Mouse (Mus musculus) hindbrain, postnatal 0 days (tissue): ENCODE results near the gene Vil1. TPM values are rescaled to one million over a fixed set of nuclear protein-coding genes. Genes with fewer than 3 reads are reported as not detected.

Experiments used
- ATAC-seq: fragments of 200-750 bp; cut with Nextera tagmentation; 2 replicates; pipeline ENCODE4 v1.8.0; 2017; ENCODE audit warnings: mild to moderate bottlenecking, moderate TSS enrichment, moderate library complexity
- DNase-seq: peaks from one replicate; pipeline ENCODE4 v3.0.0-alpha.2; 2015; ENCODE audit warnings: low spot score
- H3K27ac ChIP-seq: fragments of 300-500 bp; sonication (generic); 2 replicates; pipeline ENCODE4 v1.5.1; 2014; ENCODE audit warnings: mild to moderate bottlenecking
- H3K27me3 ChIP-seq: fragments of 300-500 bp; sonication (generic); 2 replicates; pipeline ENCODE4 v1.6.1; 2014; ENCODE audit warnings: low read length, mixed read lengths; ENCODE audit not compliant: insufficient read depth
- H3K36me3 ChIP-seq: fragments of 300-500 bp; sonication (generic); 2 replicates; pipeline ENCODE4 v1.6.1; 2014; ENCODE audit warnings: low read length, mixed read lengths; ENCODE audit not compliant: insufficient read depth
- H3K4me1 ChIP-seq: fragments of 300-500 bp; sonication (generic); 2 replicates; pipeline ENCODE4 v1.6.1; 2014; ENCODE audit warnings: antibody characterized with exemption, low read length, mixed read lengths; ENCODE audit not compliant: insufficient read depth
- H3K4me2 ChIP-seq: fragments of 300-500 bp; sonication (generic); 2 replicates; pipeline ENCODE4 v1.6.1; 2014; ENCODE audit warnings: low read depth, mild to moderate bottlenecking, low read length, moderate library complexity, mixed read lengths
- H3K4me3 ChIP-seq: fragments of 300-500 bp; sonication (generic); 2 replicates; pipeline ENCODE4 v1.5.1; 2014; ENCODE audit warnings: low read length
- H3K9ac ChIP-seq: fragments of 300-500 bp; sonication (generic); replicated peaks from 2 replicates; pipeline ENCODE4 v1.6.1; 2014; ENCODE audit warnings: mild to moderate bottlenecking, low read length, moderate library complexity, mixed read lengths
- H3K9me3 ChIP-seq: fragments of 300-500 bp; sonication (generic); 2 replicates; pipeline ENCODE4 v1.6.1; 2016; ENCODE audit warnings: low read length, mixed read lengths
- CTCF ChIP-seq: IDR thresholded peaks from 2 replicates; pipeline ENCODE4 v1.5.1; 2016; ENCODE audit warnings: antibody characterized with exemption, control low read depth, low read depth
- WGBS: fragments of 180-500 bp; shearing (Covaris S2); extraction: QIAGEN DNeasy Blood & Tissue Kit; methylation state at CpG from one replicate; pipeline ENCODE4 v1.1.7; 2014; 5-methylcytosine and 5-hydroxymethylcytosine counted together
- polyA plus RNA-seq: library from polyadenylated mRNA; unstranded; fragments of >200 nt; fragmentation: Nextera tagmentation; extraction: Ambion mirVana; gene quantifications from 2 replicates; pipeline ENCODE4 v1.2.1, GENCODE M21; 2015
- total RNA-seq: library from RNA; depleted of rRNA; stranded (reverse); fragments of >200 nt; gene quantifications from 2 replicates; pipeline ENCODE4 v1.2.3, GENCODE M21; 2014

Gene Vil1
- total and polyA plus RNA-seq, 2 experiments from 2014 or later, result 0.14 to 0.26 TPM

DNA sequence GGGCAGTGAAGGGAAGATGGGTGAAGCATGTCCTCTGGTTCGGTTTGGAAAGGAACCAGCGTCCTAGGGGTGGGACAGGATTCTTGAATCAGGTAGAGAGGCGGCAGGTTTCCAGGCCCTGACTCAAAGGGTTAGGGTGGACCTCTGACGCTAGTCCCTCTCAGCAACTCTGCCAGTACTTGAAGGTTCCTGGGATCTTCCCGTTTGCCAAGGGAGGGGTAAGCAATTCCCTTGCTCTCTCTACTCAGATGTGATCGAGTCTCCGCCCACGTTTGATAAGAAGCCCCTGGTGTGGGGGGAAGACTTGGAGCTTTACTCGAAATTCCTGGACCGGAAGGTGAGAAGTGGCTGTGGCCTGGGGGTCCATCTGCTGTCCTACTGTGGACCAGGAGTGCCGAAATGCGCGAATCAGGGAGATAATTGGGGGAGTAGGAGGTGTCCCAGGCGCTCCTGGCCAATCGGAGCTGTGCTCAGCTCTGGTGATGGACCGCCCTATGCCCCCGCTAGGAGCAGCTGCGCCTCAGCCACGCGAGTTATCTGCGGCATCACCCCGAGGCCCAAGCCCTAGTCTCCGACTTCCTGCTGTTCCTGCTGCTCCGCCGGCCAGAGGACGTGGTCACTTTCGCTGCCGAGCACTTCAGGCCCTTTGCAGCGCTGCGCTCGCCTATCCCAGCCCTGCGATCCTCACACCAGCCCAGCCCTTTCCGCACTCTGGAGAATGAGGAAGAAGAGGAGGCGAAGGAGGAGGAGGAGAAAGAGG lies 41.1 kb upstream of the Vil1 start:
- H3K27me3 ChIP-seq, result no peaks in the 10 kb centered on the region
- peak; percentile 63 for DNase-seq
- H3K36me3 ChIP-seq, result no peaks in the 10 kb centered on the region
- H3K4me2 ChIP-seq, result peak overlapping the region; percentile 59
- peak overlapping the region; percentile 23; the same call in 1 of the 2 replicates for H3K9ac ChIP-seq
- H3K27ac ChIP-seq, result no peak overlapping the region
- H3K4me1 ChIP-seq, result no peaks in the 10 kb centered on the region; the same call in 1 of the 2 replicates
- 23% methylated on average over 34 of the region's 34 CpGs for WGBS
- ATAC-seq, result peak; percentile 76; the same call in 1 of the 2 replicates
- peak overlapping the region; percentile 27 for H3K4me3 ChIP-seq
- TF ChIP-seq CTCF, result 0 out of 2 replicates have a peak, but pooled peaks have one; percentile 15
- no peaks in the 10 kb centered on the region for H3K9me3 ChIP-seq

DNA sequence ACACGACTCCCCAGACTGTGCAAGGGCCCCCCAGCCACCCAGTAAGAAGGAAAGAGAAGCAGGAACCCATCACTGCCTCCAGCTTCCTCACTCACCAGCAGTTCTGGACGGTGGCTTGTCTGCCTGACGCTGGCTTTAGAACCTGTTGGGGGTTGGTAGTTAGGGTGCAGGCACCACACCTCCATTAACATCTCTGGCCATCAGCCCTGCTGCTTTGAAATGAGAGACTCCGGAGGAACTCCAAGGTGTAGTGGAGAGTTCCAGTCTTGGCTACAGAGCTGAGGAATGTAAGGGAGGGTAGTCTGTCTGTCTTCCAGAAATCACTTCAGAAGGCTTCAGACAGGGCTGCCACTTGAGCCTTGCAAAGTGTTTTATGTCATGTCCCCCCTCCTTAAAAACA lies 39.1 kb upstream of the Vil1 start:
- no peak for ATAC-seq
- TF ChIP-seq CTCF, result no peak
- WGBS, result 50% methylated on average over 4 of the region's 4 CpGs
- Histone ChIP-seq H3K4me3 (no peak overlapping the region), H3K27me3 (no peaks in the 10 kb centered on the region), H3K4me1 (no peaks in the 10 kb centered on the region; the same call in 1 of the 2 replicates), H3K9ac (no peak overlapping the region), H3K27ac (no peak overlapping the region), H3K4me2 (no peak overlapping the region), H3K9me3 (no peaks in the 10 kb centered on the region), H3K36me3 (no peaks in the 10 kb centered on the region)
- no peak for DNase-seq

DNA sequence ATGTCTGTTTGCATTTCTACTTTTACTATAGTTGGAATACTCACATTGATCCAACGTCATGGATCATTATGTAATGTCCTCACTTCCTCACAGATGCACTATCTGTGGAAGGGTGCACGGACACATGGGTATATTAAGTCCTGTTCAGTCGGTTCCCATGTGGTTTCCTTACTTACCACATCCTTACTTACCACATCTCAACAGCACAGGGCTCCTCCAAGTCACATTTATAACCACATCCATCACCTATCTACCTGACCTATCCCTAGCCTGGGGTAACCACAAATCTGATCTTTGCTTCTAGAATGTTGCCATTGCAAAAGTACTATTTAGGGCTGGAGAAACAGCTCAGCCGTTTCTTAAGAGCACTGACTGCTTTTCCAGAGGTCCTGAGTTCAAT lies 35.8 kb upstream of the Vil1 start:
- Histone ChIP-seq H3K27me3 (no peaks in the 10 kb centered on the region), H3K9ac (no peak overlapping the region), H3K4me1 (no peaks in the 10 kb centered on the region; the same call in 1 of the 2 replicates), H3K27ac (no peak overlapping the region), H3K36me3 (no peaks in the 10 kb centered on the region), H3K4me2 (no peak overlapping the region), H3K4me3 (no peak overlapping the region), H3K9me3 (no peaks in the 10 kb centered on the region)
- DNase-seq, result no peak
- TF ChIP-seq CTCF, result no peak
- 82% methylated on average over 4 of the region's 4 CpGs for WGBS
- ATAC-seq, result no peak

DNA sequence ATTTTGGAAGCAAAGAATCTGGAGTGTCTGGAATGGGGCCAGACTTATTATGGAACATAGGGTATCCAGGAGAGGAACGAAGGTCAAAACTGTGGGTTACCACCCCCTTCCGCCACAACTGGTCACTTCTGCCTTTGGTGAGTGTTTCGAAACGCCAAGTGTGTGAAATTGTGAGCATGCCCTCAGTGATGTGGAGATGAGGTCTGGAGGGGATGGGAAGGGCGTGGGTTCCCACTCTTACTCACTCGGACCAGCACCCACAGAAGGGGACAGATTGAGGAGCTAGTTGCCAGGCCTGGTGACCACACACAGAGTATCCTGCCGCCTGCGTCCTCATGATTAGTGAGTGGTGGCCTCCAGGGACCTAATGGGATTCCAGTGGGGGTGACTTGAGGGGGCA lies 34.2 kb upstream of the Vil1 start, which contains the start of gene Slc11a1:
Gene Slc11a1, plus strand, starts transcription at position 216 of the 400 bp plus-strand sequence.
- H3K4me3 ChIP-seq, result no peak within 1 kb of the TSS
- no peak within 1 kb of the TSS for H3K9ac ChIP-seq
- H3K9me3 ChIP-seq, result no peaks in the 10 kb centered on the region
- no peaks in the 10 kb centered on the region for H3K36me3 ChIP-seq
- no peaks in the 10 kb centered on the region for H3K27me3 ChIP-seq
- no peak for ATAC-seq
- no peak for DNase-seq
- TF ChIP-seq CTCF, result no peak
- H3K4me2 ChIP-seq, result no peak within 1 kb of the TSS
- no peak within 1 kb of the TSS for H3K27ac ChIP-seq
- WGBS, result 78% methylated on average over 8 of the region's 8 CpGs
- H3K4me1 ChIP-seq, result no peaks in the 10 kb centered on the region

DNA sequence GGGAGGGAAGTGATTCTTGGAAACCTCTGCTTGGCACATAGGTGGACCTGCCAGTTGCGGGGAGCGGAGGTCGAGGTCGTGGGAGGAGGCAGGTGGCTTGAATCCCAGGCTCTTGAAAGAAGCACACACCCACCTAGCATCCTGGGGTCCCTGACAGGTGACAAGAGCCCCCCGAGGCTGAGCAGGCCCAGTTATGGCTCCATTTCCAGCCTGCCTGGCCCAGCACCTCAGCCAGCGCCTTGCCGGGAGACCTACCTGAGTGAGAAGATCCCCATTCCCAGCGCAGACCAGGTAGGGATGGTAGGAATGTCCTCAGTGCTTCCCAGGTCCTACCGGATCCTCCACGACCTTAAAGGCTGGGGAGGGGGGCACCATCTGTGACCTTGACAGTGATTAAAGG lies 33.6 kb upstream of the Vil1 start:
- Histone ChIP-seq H3K9ac (no peak overlapping the region), H3K4me2 (no peak overlapping the region), H3K4me1 (no peaks in the 10 kb centered on the region), H3K27me3 (no peaks in the 10 kb centered on the region), H3K4me3 (no peak overlapping the region), H3K9me3 (no peaks in the 10 kb centered on the region), H3K36me3 (no peaks in the 10 kb centered on the region), H3K27ac (no peak overlapping the region)
- TF ChIP-seq CTCF, result no peak
- ATAC-seq, result no peak
- WGBS, result 79% methylated on average over 10 of the region's 10 CpGs
- DNase-seq, result no peak

DNA sequence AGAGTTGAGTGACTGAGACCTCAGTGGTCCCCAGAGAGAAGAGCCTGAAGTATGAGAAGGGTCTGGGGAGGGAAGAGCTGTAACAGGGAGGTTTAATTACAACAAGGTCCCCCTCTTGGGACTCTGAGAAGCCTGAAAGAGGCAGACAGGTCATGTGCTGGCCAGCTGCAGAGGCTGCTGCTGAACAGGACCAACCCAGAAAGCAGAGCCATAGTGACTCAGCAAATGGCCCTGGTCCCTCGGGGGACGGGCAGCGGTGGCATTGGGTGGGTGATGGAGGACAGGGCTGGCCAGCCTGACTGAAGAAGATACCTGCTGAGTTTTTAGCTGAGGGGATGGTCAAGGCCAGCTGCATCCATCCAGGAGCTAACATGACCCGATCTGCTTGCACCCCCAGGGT lies 32.8 kb upstream of the Vil1 start:
- Histone ChIP-seq H3K27ac (no peak overlapping the region), H3K4me3 (no peak overlapping the region), H3K4me1 (no peaks in the 10 kb centered on the region), H3K9me3 (no peaks in the 10 kb centered on the region), H3K9ac (no peak overlapping the region), H3K27me3 (no peaks in the 10 kb centered on the region), H3K36me3 (no peaks in the 10 kb centered on the region), H3K4me2 (no peak overlapping the region)
- TF ChIP-seq CTCF, result no peak
- no peak for ATAC-seq
- WGBS, result 79% methylated on average over 4 of the region's 4 CpGs
- DNase-seq, result no peak

DNA sequence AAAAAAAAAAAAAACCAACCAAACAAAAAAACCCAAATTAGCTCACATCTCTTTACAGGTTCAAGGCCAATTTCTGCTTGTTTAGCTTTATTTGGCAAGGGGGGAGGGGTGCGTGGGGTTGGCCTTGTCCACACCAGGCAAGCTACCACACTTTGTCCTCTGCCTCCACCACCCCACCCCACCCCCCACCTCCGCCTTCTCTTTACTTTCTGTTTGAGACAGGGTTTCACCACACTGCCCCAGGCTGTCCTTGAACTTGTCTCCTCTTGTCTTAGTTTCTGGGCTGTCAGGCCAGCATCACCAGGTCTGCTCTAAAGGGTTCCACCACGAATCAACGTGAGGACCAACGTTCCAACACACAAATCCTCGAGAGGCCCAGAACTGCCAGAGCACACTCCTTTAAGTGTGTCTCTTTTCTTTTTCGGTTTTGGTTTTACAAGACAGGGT lies 30.1 kb upstream of the Vil1 start:
- DNase-seq (no peak), ATAC-seq (no peak)
- TF ChIP-seq CTCF, result no peak
- Histone ChIP-seq H3K4me2 (no peak overlapping the region), H3K9me3 (no peaks in the 10 kb centered on the region), H3K4me3 (no peak overlapping the region), H3K36me3 (no peaks in the 10 kb centered on the region), H3K4me1 (no peaks in the 10 kb centered on the region), H3K27me3 (no peaks in the 10 kb centered on the region), H3K9ac (no peak overlapping the region), H3K27ac (no peak overlapping the region)
- 90% methylated on average over 7 of the region's 7 CpGs for whole genome bisulfite sequencing
